Mouse (Mus musculus): ENCODE measurements around the gene Ttll7.

DNA sequence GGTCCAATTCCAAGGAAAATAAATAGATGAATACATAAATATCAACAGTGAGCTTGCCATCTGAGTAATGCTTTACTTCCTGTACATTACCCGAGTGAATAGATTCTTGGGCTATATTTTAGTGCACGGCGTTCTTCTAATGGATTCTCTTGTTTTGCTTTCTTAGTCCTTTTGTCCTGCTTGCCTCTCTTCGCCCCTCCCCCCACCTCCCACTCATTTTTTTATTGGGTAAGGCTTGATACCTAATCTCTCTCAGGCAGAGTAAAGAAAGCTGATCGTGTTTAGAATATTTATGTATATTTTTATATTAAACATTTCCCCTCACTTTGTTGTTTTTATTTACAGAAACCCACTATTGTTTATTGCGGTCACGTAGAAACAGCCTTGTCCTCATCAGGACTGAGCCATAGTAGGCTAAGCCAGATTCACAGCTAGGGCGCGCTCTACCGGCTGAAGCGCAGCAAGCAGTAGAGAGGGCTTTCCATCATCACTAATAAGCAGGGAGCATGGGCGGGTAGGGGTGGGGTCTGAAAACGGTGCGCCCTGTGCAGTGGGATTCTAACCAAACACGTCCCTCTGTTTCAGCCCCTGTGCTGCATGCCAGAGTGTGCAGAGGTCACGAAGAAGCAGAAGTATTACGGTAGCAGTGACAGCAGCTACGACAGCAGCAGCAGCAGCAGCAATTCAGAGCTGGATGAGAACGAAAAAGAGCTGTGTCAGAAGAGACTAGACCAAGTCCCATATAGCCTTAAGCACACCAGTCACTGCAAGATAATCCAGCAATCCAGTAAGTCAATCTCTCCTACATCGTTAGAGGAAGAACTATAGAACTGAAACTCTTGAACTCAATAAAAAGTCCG, 87.5 kb downstream of the Ttll7 start:
- no peak for TF ChIP-seq CTCF (IDR thresholded peaks at IDR 0.05; ENCODE audit: borderline replicate concordance, control insufficient read depth, extremely low read depth, insufficient read depth, low read length, poor library complexity)
- TF ChIP-seq POLR2A (IDR thresholded peaks at IDR 0.05; ENCODE audit: control insufficient read depth, extremely low read depth, insufficient read depth, low read length, poor library complexity) = no peak

All from thymus, adult 2 months (tissue).